Mouse (Mus musculus): ENCODE results near the gene Dnm2.

GRCm38 (mm10) chr9:21428178-21428577 lies 3.5 kb downstream of the Dnm2 start:
- TF ChIP-seq CTCF (IDR thresholded peaks at IDR 0.05) (no peak), EP300 (IDR thresholded peaks at IDR 0.05) (no peak)

Measured in lung, postnatal 0 days (tissue).